Mouse (Mus musculus) intestine, embryonic 16.5 days (tissue): ENCODE data around the gene Ccl6. TPM values are rescaled to one million over a fixed set of nuclear protein-coding genes. Genes with fewer than 3 reads are reported as not detected.

ENCODE experiments used
- ATAC-seq: fragments of 200-750 bp; cut with Nextera tagmentation; 2 replicates; pipeline ENCODE4 v1.8.0; 2017; ENCODE audit warnings: moderate TSS enrichment, moderate library complexity
- H3K27ac ChIP-seq: fragments of 300-500 bp; sonication (generic); 2 replicates; pipeline ENCODE4 v1.5.1; 2014; ENCODE audit warnings: mild to moderate bottlenecking, low read length
- H3K27me3 ChIP-seq: fragments of 300-500 bp; sonication (generic); replicated peaks from 2 replicates; pipeline ENCODE4 v1.6.1; 2014; ENCODE audit warnings: low read length, control low read depth, mixed read lengths; ENCODE audit not compliant: control insufficient read depth, insufficient read depth
- H3K36me3 ChIP-seq: fragments of 300-500 bp; sonication (generic); 2 replicates; pipeline ENCODE4 v1.6.1; 2014; ENCODE audit warnings: low read length, control low read depth; ENCODE audit not compliant: control insufficient read depth, insufficient read depth
- H3K4me1 ChIP-seq: fragments of 300-500 bp; sonication (generic); 2 replicates; pipeline ENCODE4 v1.6.1; 2014; ENCODE audit warnings: low read length, control low read depth, mixed read lengths; ENCODE audit not compliant: control insufficient read depth, insufficient read depth
- H3K4me2 ChIP-seq: fragments of 300-500 bp; sonication (generic); 2 replicates; pipeline ENCODE4 v1.6.1; 2014; ENCODE audit warnings: low read depth, low read length, control low read depth
- H3K4me3 ChIP-seq: fragments of 300-500 bp; sonication (generic); 2 replicates; pipeline ENCODE4 v1.5.1; 2014; ENCODE audit warnings: mild to moderate bottlenecking, low read length
- H3K9ac ChIP-seq: fragments of 300-500 bp; sonication (generic); 2 replicates; pipeline ENCODE4 v1.6.1; 2014; ENCODE audit warnings: low read depth, low read length
- H3K9me3 ChIP-seq: fragments of 300-500 bp; sonication (generic); 2 replicates; pipeline ENCODE4 v1.6.1; 2016; ENCODE audit warnings: low read length, control low read depth; ENCODE audit not compliant: control insufficient read depth
- WGBS: fragments of 180-500 bp; shearing (Covaris S2); extraction: QIAGEN DNeasy Blood & Tissue Kit; methylation state at CpG from one replicate; pipeline ENCODE4 v1.1.7; 2014; 5-methylcytosine and 5-hydroxymethylcytosine counted together
- polyA plus RNA-seq: library from polyadenylated mRNA; unstranded; fragments of >200 nt; fragmentation: Nextera tagmentation; extraction: Ambion mirVana; gene quantifications from 2 replicates; pipeline ENCODE4 v1.2.1, GENCODE M21; 2015

The Ccl6 gene
- polyA plus RNA-seq, 1 experiment from 2014 or later: 30.3 TPM

GRCm38 (mm10) chr11:83630630-83631029 lies 37.7 kb upstream of the Ccl6 start:
- no peak overlapping the region for H3K27ac ChIP-seq
- H3K36me3 ChIP-seq: no peaks in the 10 kb centered on the region
- no peaks in the 10 kb centered on the region for H3K9me3 ChIP-seq
- no peak overlapping the region for H3K4me2 ChIP-seq
- H3K4me3 ChIP-seq: no peak overlapping the region
- H3K27me3 ChIP-seq: no peaks in the 10 kb centered on the region
- H3K4me1 ChIP-seq: no peaks in the 10 kb centered on the region
- WGBS: 85% methylated on average over 1 of the region's 1 CpGs
- H3K9ac ChIP-seq: no peak overlapping the region
- ATAC-seq: peak; percentile 64; the same call in 1 of the 2 replicates

- no peak overlapping the region for H3K4me2 ChIP-seq
- 87% methylated on average over 9 of the region's 9 CpGs for WGBS
- no peaks in the 10 kb centered on the region for H3K36me3 ChIP-seq
- no peak overlapping the region for H3K9ac ChIP-seq
- ATAC-seq: no peak
- H3K9me3 ChIP-seq: no peaks in the 10 kb centered on the region
- H3K4me1 ChIP-seq: no peaks in the 10 kb centered on the region
- H3K27ac ChIP-seq: no peak overlapping the region
- no peaks in the 10 kb centered on the region for H3K27me3 ChIP-seq
- no peak overlapping the region for H3K4me3 ChIP-seq
Observed at GRCm38 (mm10) chr11:83628808-83629207, 35.9 kb upstream of the Ccl6 start.

- Histone ChIP-seq H3K4me3 (no peak overlapping the region), H3K4me2 (no peak overlapping the region), H3K27me3 (no peaks in the 10 kb centered on the region), H3K27ac (no peak overlapping the region), H3K4me1 (no peaks in the 10 kb centered on the region), H3K9ac (no peak overlapping the region), H3K36me3 (no peaks in the 10 kb centered on the region), H3K9me3 (no peaks in the 10 kb centered on the region)
- ATAC-seq: no peak
- 91% methylated on average over 3 of the region's 3 CpGs for WGBS
Observed at GRCm38 (mm10) chr11:83623586-83623985, 30.7 kb upstream of the Ccl6 start.

GRCm38 (mm10) chr11:83619037-83619436 lies 26.1 kb upstream of the Ccl6 start:
- no peaks in the 10 kb centered on the region for H3K27me3 ChIP-seq

DNA sequence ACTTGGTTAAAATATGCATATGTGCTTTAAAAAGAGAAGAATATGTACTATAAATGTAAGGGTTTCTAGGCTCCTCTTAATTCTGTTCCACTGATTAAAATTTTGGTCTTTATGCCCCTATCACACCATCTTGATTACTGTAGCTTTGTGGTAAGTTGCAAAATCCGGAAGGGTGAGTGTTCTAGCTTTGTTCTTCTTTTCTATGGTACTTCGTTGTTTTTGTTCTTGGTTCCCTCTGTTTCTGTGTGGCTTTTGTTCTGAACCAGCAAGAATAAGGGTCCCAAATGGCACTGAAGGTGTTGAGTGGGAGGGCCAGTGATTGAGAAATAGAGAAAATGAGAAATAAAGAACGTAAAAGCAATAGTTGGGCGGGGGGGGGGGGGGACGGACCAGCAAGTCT lies 25.4 kb upstream of the Ccl6 start:
- ATAC-seq: no peak
- Histone ChIP-seq H3K27me3 (no peaks in the 10 kb centered on the region), H3K4me1 (no peaks in the 10 kb centered on the region), H3K9ac (no peak overlapping the region), H3K4me2 (no peak overlapping the region), H3K27ac (no peak overlapping the region), H3K36me3 (no peaks in the 10 kb centered on the region), H3K9me3 (no peaks in the 10 kb centered on the region), H3K4me3 (no peak overlapping the region)
- 76% methylated on average over 5 of the region's 5 CpGs for WGBS

More at GRCm38 (mm10) chr11:83619037-83619436, 26.1 kb upstream of the Ccl6 start:
- H3K4me2 ChIP-seq: no peak overlapping the region
- H3K9ac ChIP-seq: no peak overlapping the region
- WGBS: 88% methylated on average over 1 of the region's 1 CpGs
- no peak overlapping the region for H3K4me3 ChIP-seq
- no peak for ATAC-seq
- no peak overlapping the region for H3K27ac ChIP-seq
- H3K4me1 ChIP-seq: no peaks in the 10 kb centered on the region
- H3K36me3 ChIP-seq: no peaks in the 10 kb centered on the region
- H3K9me3 ChIP-seq: no peaks in the 10 kb centered on the region

DNA sequence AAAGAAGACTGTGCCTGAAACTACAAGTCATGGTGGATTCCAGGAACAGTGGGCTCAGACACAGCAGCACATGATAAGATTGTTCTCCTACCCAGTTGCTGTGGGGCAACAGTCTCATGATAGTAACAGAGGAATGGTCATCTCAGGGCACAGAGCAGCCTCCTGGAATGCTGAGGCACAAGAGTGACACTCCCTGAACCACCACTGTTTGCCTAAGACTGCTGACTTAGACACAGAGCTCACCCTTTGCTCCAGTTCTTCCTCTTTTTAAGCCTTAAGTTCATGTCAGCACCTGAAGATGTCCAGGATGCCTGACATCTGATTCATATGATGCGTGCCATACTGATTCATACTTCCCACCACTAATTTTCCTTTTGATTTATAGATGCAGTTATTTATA lies 23.7 kb upstream of the Ccl6 start:
- no peak overlapping the region for H3K4me2 ChIP-seq
- H3K4me3 ChIP-seq: no peak overlapping the region
- H3K27ac ChIP-seq: no peak overlapping the region
- H3K27me3 ChIP-seq: no peaks in the 10 kb centered on the region
- ATAC-seq: no peak
- no peaks in the 10 kb centered on the region for H3K9me3 ChIP-seq
- 79% methylated on average over 1 of the region's 1 CpGs for WGBS
- H3K4me1 ChIP-seq: no peaks in the 10 kb centered on the region
- H3K9ac ChIP-seq: no peak overlapping the region
- H3K36me3 ChIP-seq: no peaks in the 10 kb centered on the region

DNA sequence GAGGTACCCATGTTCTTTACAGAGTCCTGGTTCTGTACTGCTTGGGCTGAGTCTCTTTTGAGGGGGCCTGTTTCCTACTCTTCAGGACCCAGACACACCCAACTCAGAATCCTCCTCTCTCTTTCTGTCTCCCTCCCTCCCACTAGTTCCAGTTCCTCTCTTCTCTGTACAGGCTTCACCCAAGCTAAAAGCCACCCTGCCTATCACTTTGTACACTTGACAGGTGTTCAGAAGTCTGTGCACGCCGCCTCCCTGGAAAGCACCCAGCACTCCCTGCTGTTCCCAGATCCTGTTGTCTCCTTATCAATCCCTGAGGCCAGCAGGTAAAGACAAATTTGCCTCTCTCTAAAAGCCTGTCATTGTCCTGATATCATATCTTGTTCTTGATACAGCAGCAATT lies 18.0 kb upstream of the Ccl6 start:
- Histone ChIP-seq H3K4me3 (no peak overlapping the region), H3K4me2 (no peak overlapping the region), H3K27ac (no peak overlapping the region), H3K4me1 (no peaks in the 10 kb centered on the region), H3K9me3 (no peaks in the 10 kb centered on the region), H3K27me3 (no peaks in the 10 kb centered on the region), H3K9ac (no peak overlapping the region), H3K36me3 (no peaks in the 10 kb centered on the region)
- 51% methylated on average over 2 of the region's 2 CpGs for WGBS
- ATAC-seq: no peak

GRCm38 (mm10) chr11:83606396-83606795 lies 13.5 kb upstream of the Ccl6 start:
- no peaks in the 10 kb centered on the region for H3K4me1 ChIP-seq
- no peaks in the 10 kb centered on the region for H3K36me3 ChIP-seq
- H3K9me3 ChIP-seq: no peaks in the 10 kb centered on the region
- ATAC-seq: no peak
- H3K27me3 ChIP-seq: no peaks in the 10 kb centered on the region
- H3K27ac ChIP-seq: no peak overlapping the region
- 32% methylated on average over 1 of the region's 1 CpGs for WGBS
- no peak overlapping the region for H3K9ac ChIP-seq
- H3K4me3 ChIP-seq: no peak overlapping the region
- H3K4me2 ChIP-seq: no peak overlapping the region

DNA sequence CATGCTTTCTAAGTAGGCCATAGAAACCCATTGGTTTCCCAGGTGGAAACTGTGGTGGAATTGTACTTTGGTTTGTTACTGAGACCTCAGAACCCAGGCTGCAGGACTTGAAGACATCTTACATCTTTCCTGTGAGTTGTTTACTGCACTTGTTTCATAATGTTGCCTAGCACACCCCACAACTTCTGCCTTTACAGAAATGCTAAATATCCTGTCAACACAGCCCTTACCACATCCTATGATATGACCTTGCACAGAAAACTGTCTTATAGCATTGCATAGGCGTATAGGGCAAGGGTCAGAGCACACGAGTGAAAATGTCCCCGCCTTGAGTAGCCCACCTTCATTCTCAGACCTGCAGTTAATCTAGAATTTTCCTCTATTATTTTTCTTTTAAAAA lies 12.6 kb upstream of the Ccl6 start:
- Histone ChIP-seq H3K9me3 (no peaks in the 10 kb centered on the region), H3K27me3 (no peaks in the 10 kb centered on the region), H3K9ac (no peak overlapping the region), H3K27ac (no peak overlapping the region), H3K36me3 (no peaks in the 10 kb centered on the region), H3K4me1 (no peaks in the 10 kb centered on the region), H3K4me2 (no peak overlapping the region), H3K4me3 (no peak overlapping the region)
- 86% methylated on average over 3 of the region's 3 CpGs for WGBS
- no peak for ATAC-seq

GRCm38 (mm10) chr11:83604698-83605097 lies 11.8 kb upstream of the Ccl6 start:
- Histone ChIP-seq H3K27me3 (no peaks in the 10 kb centered on the region), H3K4me3 (no peak overlapping the region), H3K9me3 (no peaks in the 10 kb centered on the region), H3K36me3 (no peaks in the 10 kb centered on the region), H3K4me1 (no peaks in the 10 kb centered on the region), H3K27ac (no peak overlapping the region), H3K4me2 (no peak overlapping the region), H3K9ac (no peak overlapping the region)
- WGBS: 91% methylated on average over 4 of the region's 4 CpGs
- ATAC-seq: no peak
